Mouse (Mus musculus): ENCODE data around the gene Sumo1.
"Not testable (repeated sequence)": the region's sequence is repeated elsewhere in the genome, so short reads cannot be mapped to it uniquely, and the experiment has no call there.

The Sumo1 gene

GRCm38 (mm10) chr1:59670641-59671168 is at the start of gene Sumo1:
Gene Sumo1, minus strand, starts transcription at chr1:59670834.
- peak; percentile 97 for DNase-seq (ENCODE audit: low read depth, low spot score)

GRCm38 (mm10) chr1:59719900-59720299 is 49.3 kb upstream of the Sumo1 start:
- DNase-seq (ENCODE audit: low read depth, low spot score) = peak; percentile 70

- no peak for DNase-seq (ENCODE audit: low read depth, low spot score)
Measured at GRCm38 (mm10) chr1:59701766-59702165, 31.1 kb upstream of the Sumo1 start.

GRCm38 (mm10) chr1:59698207-59698606 is 27.6 kb upstream of the Sumo1 start:
- DNase-seq (ENCODE audit: low read depth, low spot score) = peak; percentile 61

GRCm38 (mm10) chr1:59697751-59698150 is 27.1 kb upstream of the Sumo1 start:
- DNase-seq (ENCODE audit: low read depth, low spot score) = peak; percentile 99

- DNase-seq (ENCODE audit: low read depth, low spot score) = no peak
Measured at GRCm38 (mm10) chr1:59690467-59690866, 19.8 kb upstream of the Sumo1 start.

- peak; percentile 62 for DNase-seq (ENCODE audit: low read depth, low spot score)
Measured at GRCm38 (mm10) chr1:59687493-59687892, 16.9 kb upstream of the Sumo1 start.

- DNase-seq (ENCODE audit: low read depth, low spot score) = peak; percentile 98
Measured at GRCm38 (mm10) chr1:59684819-59685755, 14.5 kb upstream of the Sumo1 start, which contains the start of gene Nop58. Gene Nop58, plus strand, starts transcription at chr1:59684971.

- DNase-seq (ENCODE audit: low read depth, low spot score) = no peak
Measured at GRCm38 (mm10) chr1:59683926-59684818, 13.5 kb upstream of the Sumo1 start.

- DNase-seq (ENCODE audit: low read depth, low spot score) = no peak
Measured at GRCm38 (mm10) chr1:59673661-59674060, 3.0 kb upstream of the Sumo1 start.

GRCm38 (mm10) chr1:59669962-59670630 is 538 bp downstream of the Sumo1 start:
- peak; percentile 69 for DNase-seq (ENCODE audit: low read depth, low spot score)

- peak; percentile 40 for DNase-seq (ENCODE audit: low read depth, low spot score)
Measured at GRCm38 (mm10) chr1:59668871-59669270, 1.8 kb downstream of the Sumo1 start.

GRCm38 (mm10) chr1:59663456-59664135 is 7.0 kb downstream of the Sumo1 start:
- peak; percentile 73 for DNase-seq (ENCODE audit: low read depth, low spot score)

GRCm38 (mm10) chr1:59656244-59657171 is 14.1 kb downstream of the Sumo1 start:
- DNase-seq (ENCODE audit: low read depth, low spot score) = no peak

- DNase-seq (ENCODE audit: low read depth, low spot score) = no peak
Measured at GRCm38 (mm10) chr1:59653243-59653911, 17.3 kb downstream of the Sumo1 start.

- peak; percentile 44 for DNase-seq (ENCODE audit: low read depth, low spot score)
Measured at GRCm38 (mm10) chr1:59651201-59651819, 19.3 kb downstream of the Sumo1 start.

GRCm38 (mm10) chr1:59646502-59646901 is 24.1 kb downstream of the Sumo1 start:
- DNase-seq (ENCODE audit: low read depth, low spot score) = not testable (repeated sequence)

- DNase-seq (ENCODE audit: low read depth, low spot score) = no peak
Measured at GRCm38 (mm10) chr1:59642488-59642887, 28.1 kb downstream of the Sumo1 start.

- peak; percentile 74 for DNase-seq (ENCODE audit: low read depth, low spot score)
Measured at GRCm38 (mm10) chr1:59638371-59638770, 32.3 kb downstream of the Sumo1 start.
